Mouse (Mus musculus): ENCODE data around the gene Faap20. TPM values are rescaled to one million over a fixed set of nuclear protein-coding genes. Genes with fewer than 3 reads are reported as not detected.

The Faap20 gene
- polyA plus RNA-seq, 1 experiment from 2014 or later = 55.0 TPM

DNA sequence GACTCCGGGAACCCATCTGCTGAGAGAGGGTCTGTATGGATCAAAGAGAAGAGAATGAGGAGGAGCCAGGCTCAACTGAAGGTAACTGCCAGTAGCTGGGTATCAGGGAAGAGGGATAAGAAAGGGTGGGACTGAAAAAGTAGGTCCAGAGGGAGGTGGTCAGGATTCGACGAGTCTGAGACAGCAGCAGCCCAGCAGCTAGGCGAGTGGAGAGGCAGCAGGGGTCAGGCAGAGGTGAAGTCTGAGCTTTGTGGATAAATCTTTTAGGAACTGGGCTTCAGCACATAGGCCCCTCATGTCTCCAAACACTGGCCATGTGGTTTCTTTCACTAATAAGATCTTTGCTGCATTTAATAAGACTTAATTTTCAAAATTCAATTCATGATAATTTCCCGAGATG, 24.8 kb downstream of the Faap20 start:
- Histone ChIP-seq H3K4me2 (no peak overlapping the region), H3K27me3 (replicated peaks; ENCODE audit: control insufficient read depth, insufficient read depth, low read length) (no peaks in the 10 kb centered on the region), H3K9ac (ENCODE audit: low read depth, low read length) (no peak overlapping the region), H3K9me3 (ENCODE audit: control insufficient read depth, low read length) (no peaks in the 10 kb centered on the region), H3K4me1 (replicated peaks; ENCODE audit: control insufficient read depth, insufficient read depth, low read length) (no peaks in the 10 kb centered on the region), H3K36me3 (ENCODE audit: control insufficient read depth, insufficient read depth, low read length) (no peaks in the 10 kb centered on the region), H3K27ac (ENCODE audit: low read depth, low read length) (no peak overlapping the region), H3K4me3 (ENCODE audit: low read depth, low read length) (no peak overlapping the region)
- ATAC-seq (replicated peaks; ENCODE audit: low FRiP score) = no peak
- 43% methylated on average over 5 of the region's 5 CpGs for WGBS
- DNase-seq (ENCODE audit: low spot score) = no peak

DNA sequence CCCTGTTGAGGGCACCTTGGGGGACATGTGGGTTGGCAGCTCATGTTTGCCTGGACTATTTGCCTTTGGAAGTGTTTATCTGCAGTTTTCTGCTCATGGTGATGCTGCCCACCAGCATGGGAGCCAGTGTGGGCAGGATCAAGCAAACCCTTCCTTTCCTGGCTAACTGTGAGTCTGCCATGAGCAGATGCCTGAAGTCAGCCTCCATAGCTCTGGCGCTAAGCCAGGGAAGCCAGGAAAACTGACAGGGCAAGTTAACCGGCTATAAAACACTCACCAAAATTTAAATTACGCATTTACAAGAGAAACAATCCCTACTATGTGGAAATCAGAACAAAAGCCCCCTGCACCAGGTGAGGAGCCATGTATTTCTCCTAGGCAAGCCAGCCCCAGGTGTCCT, 25.2 kb downstream of the Faap20 start:
- Histone ChIP-seq H3K4me1 (replicated peaks; ENCODE audit: control insufficient read depth, insufficient read depth, low read length) (no peaks in the 10 kb centered on the region), H3K4me3 (ENCODE audit: low read depth, low read length) (no peak overlapping the region), H3K27ac (ENCODE audit: low read depth, low read length) (no peak overlapping the region), H3K4me2 (no peak overlapping the region), H3K27me3 (replicated peaks; ENCODE audit: control insufficient read depth, insufficient read depth, low read length) (no peaks in the 10 kb centered on the region), H3K9me3 (ENCODE audit: control insufficient read depth, low read length) (no peaks in the 10 kb centered on the region), H3K36me3 (ENCODE audit: control insufficient read depth, insufficient read depth, low read length) (no peaks in the 10 kb centered on the region), H3K9ac (ENCODE audit: low read depth, low read length) (no peak overlapping the region)
- ATAC-seq (replicated peaks; ENCODE audit: low FRiP score) (no peak), DNase-seq (ENCODE audit: low spot score) (no peak)
- WGBS = 60% methylated on average over 3 of the region's 3 CpGs

DNA sequence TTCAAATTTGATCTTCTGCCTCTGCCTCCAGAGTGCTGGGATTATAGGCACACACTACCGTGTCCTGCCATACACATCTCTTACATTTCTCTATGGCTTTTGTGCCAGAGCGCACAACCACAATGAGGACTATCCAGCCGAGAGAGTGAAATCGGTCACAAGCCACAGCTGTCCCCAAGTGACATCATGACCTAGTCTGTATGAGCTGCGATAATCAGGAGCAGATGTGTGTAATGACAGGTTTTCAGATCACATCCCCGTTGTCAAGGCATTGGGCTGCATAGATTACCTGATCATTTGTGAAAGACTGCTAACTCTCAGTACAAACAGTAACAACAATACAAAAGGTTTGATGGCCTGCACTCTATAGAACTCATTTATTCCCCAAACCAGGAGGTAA, 28.4 kb downstream of the Faap20 start:
- WGBS = 74% methylated on average over 6 of the region's 6 CpGs
- H3K9ac ChIP-seq (ENCODE audit: low read depth, low read length) = no peak overlapping the region
- H3K4me3 ChIP-seq (ENCODE audit: low read depth, low read length) = no peak overlapping the region
- H3K4me2 ChIP-seq = no peak overlapping the region
- no peaks in the 10 kb centered on the region for H3K36me3 ChIP-seq (ENCODE audit: control insufficient read depth, insufficient read depth, low read length)
- no peaks in the 10 kb centered on the region for H3K9me3 ChIP-seq (ENCODE audit: control insufficient read depth, low read length)
- no peak for ATAC-seq (replicated peaks; ENCODE audit: low FRiP score)
- no peak for DNase-seq (ENCODE audit: low spot score)
- H3K4me1 ChIP-seq (replicated peaks; ENCODE audit: control insufficient read depth, insufficient read depth, low read length) = peaks cover 3% of the 10 kb centered on the region; the same call in 1 of the 2 replicates
- H3K27me3 ChIP-seq (replicated peaks; ENCODE audit: control insufficient read depth, insufficient read depth, low read length) = no peaks in the 10 kb centered on the region
- 0 out of 2 replicates have a peak overlapping the region, but pooled peaks have one; percentile 14 for H3K27ac ChIP-seq (ENCODE audit: low read depth, low read length)

DNA sequence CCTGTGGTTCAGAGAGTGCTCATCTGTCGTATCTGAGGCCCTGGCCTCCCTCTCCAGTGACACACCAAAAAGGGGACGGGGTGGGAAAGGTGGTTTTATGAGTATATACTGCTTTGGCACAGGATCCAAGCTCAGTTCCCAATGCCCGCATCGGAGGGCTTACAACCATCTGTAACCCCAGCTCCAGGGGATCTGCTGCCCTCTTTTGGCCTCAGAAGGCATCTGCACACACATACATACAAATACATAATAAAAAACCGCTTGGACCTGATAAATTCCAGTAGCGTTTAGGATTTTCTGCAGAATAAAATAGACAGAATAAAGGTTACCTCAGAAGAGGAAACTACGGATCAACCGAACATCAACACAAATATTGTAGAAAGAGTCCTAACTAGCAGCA, 29.5 kb downstream of the Faap20 start:
- H3K27me3 ChIP-seq (replicated peaks; ENCODE audit: control insufficient read depth, insufficient read depth, low read length) = no peaks in the 10 kb centered on the region
- no peak overlapping the region for H3K9ac ChIP-seq (ENCODE audit: low read depth, low read length)
- peaks cover 3% of the 10 kb centered on the region; the same call in 1 of the 2 replicates for H3K4me1 ChIP-seq (replicated peaks; ENCODE audit: control insufficient read depth, insufficient read depth, low read length)
- no peak for ATAC-seq (replicated peaks; ENCODE audit: low FRiP score)
- DNase-seq (ENCODE audit: low spot score) = no peak
- 77% methylated on average over 8 of the region's 8 CpGs for WGBS
- H3K36me3 ChIP-seq (ENCODE audit: control insufficient read depth, insufficient read depth, low read length) = no peaks in the 10 kb centered on the region
- no peak overlapping the region for H3K4me2 ChIP-seq
- no peaks in the 10 kb centered on the region for H3K9me3 ChIP-seq (ENCODE audit: control insufficient read depth, low read length)
- no peak overlapping the region for H3K4me3 ChIP-seq (ENCODE audit: low read depth, low read length)
- H3K27ac ChIP-seq (ENCODE audit: low read depth, low read length) = no peak overlapping the region

DNA sequence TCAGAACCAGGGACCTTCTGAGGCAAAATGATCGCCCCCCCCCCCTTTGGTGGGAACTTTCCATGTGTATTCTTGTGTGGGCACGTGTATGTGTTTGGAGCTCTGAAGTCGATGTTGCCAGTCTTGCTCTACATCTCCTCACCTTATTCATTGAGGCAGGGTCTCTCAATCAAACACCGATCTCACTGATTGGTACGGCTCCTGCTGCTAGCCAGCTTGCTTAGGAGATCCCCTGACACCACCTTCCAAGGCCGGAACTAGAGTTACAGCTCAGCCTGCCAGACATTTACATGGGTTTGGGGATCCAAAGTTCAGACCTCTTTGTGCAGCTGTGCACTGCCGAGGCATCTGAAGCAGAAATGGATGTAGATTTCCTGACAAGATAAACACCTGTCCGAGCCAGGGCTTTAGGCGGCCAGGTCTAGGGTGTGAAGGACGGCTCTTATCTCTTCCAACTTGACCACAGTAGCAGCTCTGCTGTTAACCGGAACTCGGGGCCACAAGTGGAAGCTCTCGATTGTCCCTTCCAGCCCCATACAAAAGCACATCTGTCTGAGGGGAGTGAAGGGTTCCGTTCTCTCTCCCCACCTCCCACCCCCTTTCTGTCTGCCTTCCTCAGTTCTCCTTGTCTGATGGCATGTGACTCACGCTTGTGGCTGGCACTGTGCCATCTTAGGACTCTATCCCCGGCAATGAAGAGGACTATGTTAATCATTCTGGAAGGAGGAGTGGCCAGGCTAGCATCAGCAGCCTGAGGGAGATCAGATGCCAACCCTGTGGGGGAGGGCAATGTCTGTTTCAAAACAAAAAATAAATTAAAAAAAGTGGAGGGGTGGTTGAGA, 30.5 kb downstream of the Faap20 start:
- DNase-seq (ENCODE audit: low spot score) (no peak), ATAC-seq (replicated peaks; ENCODE audit: low FRiP score) (no peak)
- Histone ChIP-seq H3K27me3 (replicated peaks; ENCODE audit: control insufficient read depth, insufficient read depth, low read length) (no peaks in the 10 kb centered on the region), H3K4me2 (no peak overlapping the region), H3K36me3 (ENCODE audit: control insufficient read depth, insufficient read depth, low read length) (no peaks in the 10 kb centered on the region), H3K4me3 (ENCODE audit: low read depth, low read length) (no peak overlapping the region), H3K4me1 (replicated peaks; ENCODE audit: control insufficient read depth, insufficient read depth, low read length) (peaks cover 3% of the 10 kb centered on the region; the same call in 1 of the 2 replicates), H3K9me3 (ENCODE audit: control insufficient read depth, low read length) (no peaks in the 10 kb centered on the region), H3K9ac (ENCODE audit: low read depth, low read length) (no peak overlapping the region), H3K27ac (ENCODE audit: low read depth, low read length) (no peak overlapping the region)
- WGBS = 57% methylated on average over 16 of the region's 16 CpGs

DNA sequence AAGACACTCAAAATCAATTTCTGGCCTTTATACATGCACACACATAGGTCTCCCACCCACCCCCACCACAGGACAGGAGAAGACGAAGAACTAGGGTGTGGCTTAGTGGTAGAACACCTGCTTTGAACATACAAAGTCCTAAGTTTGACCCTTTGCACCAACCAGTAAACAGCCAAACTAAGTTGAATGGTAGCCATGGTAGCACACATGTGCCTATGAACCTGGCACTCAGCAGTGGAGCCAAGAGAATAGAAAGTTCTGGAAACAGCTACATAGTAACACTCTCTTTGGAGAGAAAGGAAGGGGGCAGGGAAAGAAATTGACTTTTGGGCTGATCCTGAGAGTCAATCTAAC, 31.1 kb downstream of the Faap20 start:
- no peaks in the 10 kb centered on the region for H3K36me3 ChIP-seq (ENCODE audit: control insufficient read depth, insufficient read depth, low read length)
- WGBS = 76% methylated on average over 1 of the region's 1 CpGs
- peaks cover 3% of the 10 kb centered on the region; the same call in 1 of the 2 replicates for H3K4me1 ChIP-seq (replicated peaks; ENCODE audit: control insufficient read depth, insufficient read depth, low read length)
- no peak overlapping the region for H3K9ac ChIP-seq (ENCODE audit: low read depth, low read length)
- H3K27ac ChIP-seq (ENCODE audit: low read depth, low read length) = no peak overlapping the region
- H3K9me3 ChIP-seq (ENCODE audit: control insufficient read depth, low read length) = no peaks in the 10 kb centered on the region
- no peaks in the 10 kb centered on the region for H3K27me3 ChIP-seq (replicated peaks; ENCODE audit: control insufficient read depth, insufficient read depth, low read length)
- H3K4me3 ChIP-seq (ENCODE audit: low read depth, low read length) = no peak overlapping the region
- ATAC-seq (replicated peaks; ENCODE audit: low FRiP score) = no peak
- H3K4me2 ChIP-seq = no peak overlapping the region
- no peak for DNase-seq (ENCODE audit: low spot score)

DNA sequence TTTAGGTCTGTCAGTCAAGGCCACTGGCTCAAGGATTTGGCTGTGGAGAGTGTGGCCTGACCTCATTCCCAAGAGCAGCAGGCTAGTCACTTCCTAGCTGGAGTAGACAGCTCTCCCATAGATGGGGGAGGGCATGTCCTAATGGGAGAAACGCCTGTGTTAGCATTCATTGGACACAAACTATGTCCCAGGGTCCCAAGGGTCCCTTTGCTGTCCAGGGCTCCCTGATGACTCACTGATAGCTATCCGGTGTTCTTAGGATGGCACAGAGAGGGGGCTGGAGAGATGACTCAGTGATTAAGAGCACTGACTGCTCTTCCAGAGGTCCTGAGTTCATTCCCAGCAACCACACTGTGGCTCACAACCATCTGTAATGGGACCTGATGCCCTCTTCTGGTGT, 31.6 kb downstream of the Faap20 start:
- Histone ChIP-seq H3K9ac (ENCODE audit: low read depth, low read length) (no peak overlapping the region), H3K36me3 (ENCODE audit: control insufficient read depth, insufficient read depth, low read length) (no peaks in the 10 kb centered on the region), H3K27ac (ENCODE audit: low read depth, low read length) (no peak overlapping the region), H3K4me3 (ENCODE audit: low read depth, low read length) (no peak overlapping the region), H3K4me2 (no peak overlapping the region), H3K9me3 (ENCODE audit: control insufficient read depth, low read length) (no peaks in the 10 kb centered on the region), H3K27me3 (replicated peaks; ENCODE audit: control insufficient read depth, insufficient read depth, low read length) (no peaks in the 10 kb centered on the region), H3K4me1 (replicated peaks; ENCODE audit: control insufficient read depth, insufficient read depth, low read length) (peaks cover 3% of the 10 kb centered on the region; the same call in 1 of the 2 replicates)
- no peak for ATAC-seq (replicated peaks; ENCODE audit: low FRiP score)
- no peak for DNase-seq (ENCODE audit: low spot score)
- WGBS = 77% methylated on average over 2 of the region's 2 CpGs

DNA sequence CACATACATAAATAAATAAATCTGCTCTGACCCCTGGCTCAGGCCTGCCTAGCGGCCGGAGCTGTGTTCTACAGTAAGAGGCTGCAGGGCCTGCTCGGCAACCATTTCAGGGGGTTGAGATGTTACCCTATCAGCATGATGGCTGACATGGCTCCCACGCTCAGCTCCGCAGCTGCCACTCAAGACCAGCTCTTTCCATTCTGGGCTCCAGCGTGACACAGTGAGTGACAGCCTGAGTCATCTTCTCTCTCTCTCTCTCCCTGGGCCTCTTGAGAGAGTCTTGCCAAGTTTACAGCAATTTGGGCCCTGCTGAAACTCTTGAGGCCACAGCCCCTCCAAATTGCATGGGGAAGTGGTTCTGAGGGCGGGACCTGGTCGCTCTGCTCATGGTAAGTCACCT, 32.0 kb downstream of the Faap20 start:
- Histone ChIP-seq H3K27ac (ENCODE audit: low read depth, low read length) (no peak overlapping the region), H3K9me3 (ENCODE audit: control insufficient read depth, low read length) (no peaks in the 10 kb centered on the region), H3K27me3 (replicated peaks; ENCODE audit: control insufficient read depth, insufficient read depth, low read length) (no peaks in the 10 kb centered on the region), H3K4me2 (no peak overlapping the region), H3K4me1 (replicated peaks; ENCODE audit: control insufficient read depth, insufficient read depth, low read length) (peaks cover 3% of the 10 kb centered on the region; the same call in 1 of the 2 replicates), H3K9ac (ENCODE audit: low read depth, low read length) (no peak overlapping the region), H3K36me3 (ENCODE audit: control insufficient read depth, insufficient read depth, low read length) (no peaks in the 10 kb centered on the region), H3K4me3 (ENCODE audit: low read depth, low read length) (no peak overlapping the region)
- DNase-seq (ENCODE audit: low spot score) (no peak), ATAC-seq (replicated peaks; ENCODE audit: low FRiP score) (no peak)
- WGBS = 84% methylated on average over 8 of the region's 8 CpGs

DNA sequence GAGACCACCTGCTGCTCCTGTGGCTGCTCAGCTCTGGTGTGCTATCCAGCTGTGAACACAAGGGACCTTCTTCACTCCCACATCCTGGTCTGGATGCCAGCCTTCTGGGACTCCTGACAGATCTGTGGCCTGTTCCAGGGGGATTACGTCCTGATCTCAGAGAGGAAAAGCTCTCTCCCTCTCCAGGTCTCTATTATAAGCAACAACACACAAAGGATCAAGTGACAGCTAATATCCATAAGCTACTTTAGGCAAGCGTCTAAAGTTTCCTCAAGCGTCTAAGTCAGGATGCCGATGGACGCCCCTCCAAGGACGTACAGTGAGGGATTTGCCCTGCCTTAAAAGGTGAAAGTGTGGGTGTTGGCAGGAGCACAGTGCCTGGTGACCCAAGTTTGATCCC, 32.6 kb downstream of the Faap20 start:
- H3K4me2 ChIP-seq = no peak overlapping the region
- H3K4me3 ChIP-seq (ENCODE audit: low read depth, low read length) = no peak overlapping the region
- H3K27ac ChIP-seq (ENCODE audit: low read depth, low read length) = 0 out of 2 replicates have a peak overlapping the region, but pooled peaks have one; percentile 3
- H3K9me3 ChIP-seq (ENCODE audit: control insufficient read depth, low read length) = no peaks in the 10 kb centered on the region
- DNase-seq (ENCODE audit: low spot score) (no peak), ATAC-seq (replicated peaks; ENCODE audit: low FRiP score) (no peak)
- peaks cover 3% of the 10 kb centered on the region; the same call in 1 of the 2 replicates for H3K4me1 ChIP-seq (replicated peaks; ENCODE audit: control insufficient read depth, insufficient read depth, low read length)
- 65% methylated on average over 6 of the region's 6 CpGs for WGBS
- no peak overlapping the region for H3K9ac ChIP-seq (ENCODE audit: low read depth, low read length)
- H3K36me3 ChIP-seq (ENCODE audit: control insufficient read depth, insufficient read depth, low read length) = no peaks in the 10 kb centered on the region
- H3K27me3 ChIP-seq (replicated peaks; ENCODE audit: control insufficient read depth, insufficient read depth, low read length) = no peaks in the 10 kb centered on the region
